Mouse (Mus musculus): ENCODE data around the gene Zbtb1.

The Zbtb1 gene

GRCm38 (mm10) chr12:76369978-76370830 lies at the start of gene Zbtb1:
Zbtb1 (plus strand) TSS chr12:76370266.
- DNase-seq (ENCODE audit: extremely low read depth, low read depth, low spot score) = no peak

GRCm38 (mm10) chr12:76324679-76325431 lies 45.2 kb upstream of the Zbtb1 start, which contains the start of gene Akap5:
Akap5 (plus strand) TSS chr12:76324891.
- no peak for DNase-seq (ENCODE audit: extremely low read depth, low read depth, low spot score)

- no peak for DNase-seq (ENCODE audit: extremely low read depth, low read depth, low spot score)
These were observed 43.4 kb upstream of the Zbtb1 start for GRCm38 (mm10) chr12:76326437-76327220.

GRCm38 (mm10) chr12:76328567-76329354 lies 41.3 kb upstream of the Zbtb1 start:
- no peak for DNase-seq (ENCODE audit: extremely low read depth, low read depth, low spot score)

GRCm38 (mm10) chr12:76333688-76334087 lies 36.4 kb upstream of the Zbtb1 start:
- no peak for DNase-seq (ENCODE audit: extremely low read depth, low read depth, low spot score)

GRCm38 (mm10) chr12:76335641-76336040 lies 34.4 kb upstream of the Zbtb1 start:
- DNase-seq (ENCODE audit: extremely low read depth, low read depth, low spot score) = no peak

GRCm38 (mm10) chr12:76336111-76336965 lies 33.7 kb upstream of the Zbtb1 start:
- no peak for DNase-seq (ENCODE audit: extremely low read depth, low read depth, low spot score)

GRCm38 (mm10) chr12:76341080-76341479 lies 29.0 kb upstream of the Zbtb1 start:
- DNase-seq (ENCODE audit: extremely low read depth, low read depth, low spot score) = no peak

GRCm38 (mm10) chr12:76345759-76346455 lies 24.2 kb upstream of the Zbtb1 start:
- DNase-seq (ENCODE audit: extremely low read depth, low read depth, low spot score) = no peak

- no peak for DNase-seq (ENCODE audit: extremely low read depth, low read depth, low spot score)
These were observed 20.3 kb upstream of the Zbtb1 start for GRCm38 (mm10) chr12:76349680-76350220.

- DNase-seq (ENCODE audit: extremely low read depth, low read depth, low spot score) = no peak
These were observed 9.2 kb upstream of the Zbtb1 start for GRCm38 (mm10) chr12:76360868-76361267.

- no peak for DNase-seq (ENCODE audit: extremely low read depth, low read depth, low spot score)
These were observed 8.4 kb upstream of the Zbtb1 start for GRCm38 (mm10) chr12:76361405-76362302.

GRCm38 (mm10) chr12:76362303-76362676 lies 7.8 kb upstream of the Zbtb1 start:
- DNase-seq (ENCODE audit: extremely low read depth, low read depth, low spot score) = no peak

GRCm38 (mm10) chr12:76366276-76366675 lies 3.8 kb upstream of the Zbtb1 start:
- DNase-seq (ENCODE audit: extremely low read depth, low read depth, low spot score) = no peak

GRCm38 (mm10) chr12:76367096-76367995 lies 2.7 kb upstream of the Zbtb1 start:
- DNase-seq (ENCODE audit: extremely low read depth, low read depth, low spot score) = no peak

GRCm38 (mm10) chr12:76368201-76368789 lies 1.8 kb upstream of the Zbtb1 start:
- no peak for DNase-seq (ENCODE audit: extremely low read depth, low read depth, low spot score)

Data from fat pad, adult 2 months (tissue).